ENCODE assay signal across 9 mouse cellular contexts in genomic region chrX:164287077-164287476, GRCm38 (mm10). TPM values are rescaled to one million over a fixed set of nuclear protein-coding genes. Genes with fewer than 3 reads are reported as not detected.
DNase-seq lines count a peak whose midpoint lies in the region; TF ChIP-seq lines count a peak whose summit lies in the region.
"Had no signal": no experiment of that assay in that cellular context is flagged by ENCODE, and none has a peak within 500 bp of the region (broad histone marks: within the 10 kb centered on the region; RNA-seq: fewer than 3 reads in every experiment).

No protein-coding gene starts in this region.

- intact Hi-C loops in heart, adult 2 months (cut with DNase I), result loop anchor here (1.0 kb wide), 1 partner anchor 103 kb away; no protein-coding TSS in a partner anchor

- 62% methylated on average over 3 of the region's 3 CpGs for WGBS in heart, adult 2 months
- 63% methylated on average over 3 of the region's 3 CpGs for WGBS in heart, embryonic 10.5 days

- peak; percentile 72 for TF ChIP-seq CTCF in heart, adult 2 months (IDR thresholded peaks at IDR 0.05)

- no peak overlapping the region for H3K27ac ChIP-seq in heart, adult 2 months
- no peak overlapping the region for H3K27ac ChIP-seq in heart, embryonic 10.5 days
- H3K27ac ChIP-seq: macrophage had no signal

- no peak overlapping the region for H3K4me3 ChIP-seq in heart, adult 2 months
- H3K4me3 ChIP-seq in heart, embryonic 10.5 days, result no peak overlapping the region

- no peaks in the 10 kb centered on the region for H3K9me3 ChIP-seq in heart, embryonic 10.5 days

- no peak overlapping the region for H3K9ac ChIP-seq in heart, adult 2 months (ENCODE audit: low read depth, low read length)

- no peaks in the 10 kb centered on the region for H3K4me1 ChIP-seq in heart, adult 2 months (ENCODE audit: control insufficient read depth, insufficient read depth, low read length)
- H3K4me1 ChIP-seq in heart, embryonic 10.5 days, result no peaks in the 10 kb centered on the region

- no peak for TF ChIP-seq POLR2A in heart, adult 2 months (IDR thresholded peaks at IDR 0.05; ENCODE audit: insufficient read depth, low read depth, low read length)

- no peaks in the 10 kb centered on the region for H3K79me2 ChIP-seq in heart, adult 2 months (replicated peaks; ENCODE audit: control insufficient read depth, insufficient read depth, low read length)

- no peaks in the 10 kb centered on the region for H3K36me3 ChIP-seq in heart, adult 2 months (ENCODE audit: control insufficient read depth, insufficient read depth, low read length)
- H3K36me3 ChIP-seq in heart, embryonic 10.5 days, result no peaks in the 10 kb centered on the region

- no peak for TF ChIP-seq EP300 in heart, adult 2 months (IDR thresholded peaks at IDR 0.05; ENCODE audit: insufficient read depth, low read depth, low read length)

- H3K27me3 ChIP-seq in heart, adult 2 months (ENCODE audit: control insufficient read depth, insufficient read depth, low read length), result no peaks in the 10 kb centered on the region
- no peaks in the 10 kb centered on the region for H3K27me3 ChIP-seq in heart, embryonic 10.5 days (ENCODE audit: insufficient read depth, poor library complexity, severe bottlenecking)

- peak in 1 of 2 experiments; percentile 14 for DNase-seq in heart, adult 2 months
- no peak for DNase-seq in heart, embryonic 10.5 days (ENCODE audit: low spot score)
- peak; percentile 14 for DNase-seq in right cerebral cortex, postnatal 14 days
- DNase-seq in right cerebral cortex, postnatal 36 days (ENCODE audit: low spot score in 2 of 2), result no peak
- DNase-seq in brain, adult 2 months (ENCODE audit: low read depth, low spot score), result peak; percentile 29
- DNase-seq in lung, postnatal 10 days, result peak; percentile 56
- DNase-seq in frontal cortex, postnatal 14 days (ENCODE audit: low spot score in 2 of 2), result no peak
- DNase-seq in cerebellum, adult 11 months, result no peak

RNA-seq across cellular contexts. Expression of gene Pir, which starts 17.9 kb away (rescaled TPM):
- 1 to 10 TPM; 6.3 to 6.6 TPM for total RNA-seq in heart, adult 2 months (2021)
- 2.8 and 2.9 TPM in 2 replicates for polyA plus RNA-seq in heart, adult 2 months (2012; rRNA removed)
- polyA plus RNA-seq in heart, embryonic 10.5 days (2016; fragmentation: Nextera tagmentation; extraction: Ambion mirVana), result 6.8 and 7.3 TPM in 2 replicates

RNA-seq across cellular contexts. Expression of gene Bmx, which starts 29.1 kb away (rescaled TPM):
- total RNA-seq in heart, adult 2 months (2021), result 1 to 10 TPM; 2.0 to 2.3 TPM
- polyA plus RNA-seq in heart, adult 2 months (2012; rRNA removed), result 1.2 and 2.0 TPM in 2 replicates
- polyA plus RNA-seq in heart, embryonic 10.5 days (2016; fragmentation: Nextera tagmentation; extraction: Ambion mirVana), result 3.6 and 5.8 TPM in 2 replicates

Comparison
In these comparisons a context has a peak if more than half of its experiments do, and no peak if none do; other contexts are left out.
1. DNase-seq: peak in right cerebral cortex, postnatal 14 days (single experiment), brain, adult 2 months (single experiment) and lung, postnatal 10 days (single experiment); none in heart, embryonic 10.5 days (single experiment), right cerebral cortex, postnatal 36 days (0 of 2), frontal cortex, postnatal 14 days (0 of 2) and cerebellum, adult 11 months (single experiment).